In genomic region chrX:61154657-61155256, GRCm38 (mm10) we compare ENCODE assay signal across 26 mouse cellular contexts. TPM values are rescaled to one million over a fixed set of nuclear protein-coding genes. Genes with fewer than 3 reads are reported as not detected.
DNase-seq lines count a peak whose midpoint lies in the region; ATAC-seq and TF ChIP-seq lines count a peak whose summit lies in the region.
"Had no signal": no experiment of that assay in that cellular context is flagged by ENCODE, and none has a peak within 500 bp of the region (broad histone marks: within the 10 kb centered on the region; RNA-seq: fewer than 3 reads in every experiment).

No protein-coding gene starts in this region.

- no peak overlapping the region for H3K4me3 ChIP-seq in hindbrain, embryonic 11.5 days (ENCODE audit: low read depth, low read length)
- H3K4me3 ChIP-seq in hindbrain, embryonic 10.5 days, result no peak overlapping the region
- H3K4me3 ChIP-seq in forebrain, embryonic 15.5 days, result no peak overlapping the region
- no peak overlapping the region for H3K4me3 ChIP-seq in kidney, adult 2 months (ENCODE audit: insufficient read depth, low read depth, low read length)
- H3K4me3 ChIP-seq: embryonic facial prominence, embryonic 13.5 days; heart, embryonic 10.5 days; intestine, embryonic 15.5 days; limb, embryonic 13.5 days; liver, embryonic 13.5 days; stomach, embryonic 15.5 days had no signal

- H3K4me2 ChIP-seq in hindbrain, embryonic 11.5 days (replicated peaks; ENCODE audit: low read depth, low read length), result no peak overlapping the region
- no peak overlapping the region for H3K4me2 ChIP-seq in forebrain, embryonic 15.5 days (replicated peaks)
- H3K4me2 ChIP-seq: embryonic facial prominence, embryonic 13.5 days; intestine, embryonic 15.5 days; limb, embryonic 13.5 days; liver, embryonic 13.5 days; stomach, embryonic 15.5 days had no signal

- ATAC-seq in hindbrain, embryonic 11.5 days (ENCODE audit: low FRiP score), result no peak
- peak; percentile 88 for ATAC-seq in forebrain, embryonic 15.5 days (replicated peaks)
- ATAC-seq: activated CD4-positive, CD25-positive, alpha-beta regulatory T cell, adult 4 months; hindbrain, embryonic 16.5 days; intestine, embryonic 15.5 days had no signal

- H3K9me3 ChIP-seq in hindbrain, embryonic 11.5 days (ENCODE audit: control insufficient read depth, low read length), result no peaks in the 10 kb centered on the region
- no peaks in the 10 kb centered on the region for H3K9me3 ChIP-seq in hindbrain, embryonic 10.5 days
- H3K9me3 ChIP-seq in forebrain, embryonic 15.5 days, result no peaks in the 10 kb centered on the region
- H3K9me3 ChIP-seq: embryonic facial prominence, embryonic 13.5 days; heart, embryonic 10.5 days; intestine, embryonic 15.5 days; limb, embryonic 13.5 days; liver, embryonic 13.5 days; stomach, embryonic 15.5 days had no signal

- peak; percentile 0 for DNase-seq in hindbrain, embryonic 11.5 days (ENCODE audit: low spot score)
- no peak for DNase-seq in hindbrain, embryonic 10.5 days (ENCODE audit: low spot score)
- peak; percentile 2 for DNase-seq in right cerebral cortex, postnatal 4 days
- DNase-seq in right cerebral cortex, adult 2 months (ENCODE audit: low spot score in 2 of 2), result no peak
- no peak for DNase-seq in cerebellum, adult 11-12 months
- DNase-seq in kidney, adult 2 months, result no peak
- DNase-seq: adrenal gland, adult 8-10 months; cerebellum, adult 8-10 months; gastrocnemius, postnatal 10 days; heart, postnatal 4 days; kidney, postnatal 25 days; liver, embryonic 13.5 days; lung, adult 2 months; lung, postnatal 14 days; thymus, postnatal 25 days had no signal

- H3K4me1 ChIP-seq in hindbrain, embryonic 11.5 days (replicated peaks; ENCODE audit: control insufficient read depth, insufficient read depth, low read length), result no peaks in the 10 kb centered on the region
- no peaks in the 10 kb centered on the region for H3K4me1 ChIP-seq in hindbrain, embryonic 10.5 days (replicated peaks)
- H3K4me1 ChIP-seq in forebrain, embryonic 15.5 days, result no peaks in the 10 kb centered on the region
- H3K4me1 ChIP-seq in kidney, adult 2 months (ENCODE audit: control insufficient read depth, insufficient read depth, low read length), result no peaks in the 10 kb centered on the region
- H3K4me1 ChIP-seq: embryonic facial prominence, embryonic 13.5 days; heart, embryonic 10.5 days; intestine, embryonic 15.5 days; limb, embryonic 13.5 days; liver, embryonic 13.5 days; stomach, embryonic 15.5 days had no signal

- no peak for TF ChIP-seq CTCF in kidney, adult 2 months (conservative IDR thresholded peaks at IDR 0.05; ENCODE audit: insufficient read depth, insufficient read length, low read depth, low read length)

- H3K27ac ChIP-seq in hindbrain, embryonic 11.5 days (ENCODE audit: low read depth, low read length), result no peak overlapping the region
- H3K27ac ChIP-seq in hindbrain, embryonic 10.5 days, result no peak overlapping the region
- no peak overlapping the region for H3K27ac ChIP-seq in forebrain, embryonic 15.5 days (replicated peaks)
- no peak overlapping the region for H3K27ac ChIP-seq in kidney, adult 2 months (ENCODE audit: insufficient read depth, low read depth, low read length)
- H3K27ac ChIP-seq: embryonic facial prominence, embryonic 13.5 days; heart, embryonic 10.5 days; intestine, embryonic 15.5 days; limb, embryonic 13.5 days; liver, embryonic 13.5 days; stomach, embryonic 15.5 days had no signal

- WGBS in hindbrain, embryonic 11.5 days, result 90% methylated on average over 1 of the region's 1 CpGs
- 88% methylated on average over 1 of the region's 1 CpGs for WGBS in hindbrain, embryonic 10.5 days
- 32% methylated on average over 1 of the region's 1 CpGs for WGBS in forebrain, embryonic 15.5 days
- WGBS in kidney, adult 2 months, result 85% methylated on average over 1 of the region's 1 CpGs

- TF ChIP-seq POLR2A in kidney, adult 2 months (IDR thresholded peaks at IDR 0.05; ENCODE audit: low read depth, low read length), result no peak

- H3K27me3 ChIP-seq in hindbrain, embryonic 11.5 days (ENCODE audit: control insufficient read depth, insufficient read depth, low read length), result no peaks in the 10 kb centered on the region
- H3K27me3 ChIP-seq in hindbrain, embryonic 10.5 days (ENCODE audit: insufficient read depth, poor library complexity, severe bottlenecking), result no peaks in the 10 kb centered on the region
- H3K27me3 ChIP-seq in forebrain, embryonic 15.5 days, result no peaks in the 10 kb centered on the region
- no peaks in the 10 kb centered on the region for H3K27me3 ChIP-seq in kidney, adult 2 months (replicated peaks; ENCODE audit: control insufficient read depth, insufficient read depth, low read length)
- H3K27me3 ChIP-seq: embryonic facial prominence, embryonic 13.5 days; intestine, embryonic 15.5 days; limb, embryonic 13.5 days; liver, embryonic 13.5 days; stomach, embryonic 15.5 days had no signal

- H3K36me3 ChIP-seq in hindbrain, embryonic 11.5 days (ENCODE audit: control insufficient read depth, insufficient read depth, low read length), result no peaks in the 10 kb centered on the region
- H3K36me3 ChIP-seq in hindbrain, embryonic 10.5 days, result no peaks in the 10 kb centered on the region
- no peaks in the 10 kb centered on the region for H3K36me3 ChIP-seq in forebrain, embryonic 15.5 days
- H3K36me3 ChIP-seq in kidney, adult 2 months (ENCODE audit: control insufficient read depth, insufficient read depth, low read length), result no peaks in the 10 kb centered on the region
- H3K36me3 ChIP-seq: embryonic facial prominence, embryonic 13.5 days; heart, embryonic 10.5 days; intestine, embryonic 15.5 days; limb, embryonic 13.5 days; liver, embryonic 13.5 days; stomach, embryonic 15.5 days had no signal

- no peak overlapping the region for H3K9ac ChIP-seq in hindbrain, embryonic 11.5 days (ENCODE audit: low read depth, low read length)
- no peak overlapping the region for H3K9ac ChIP-seq in forebrain, embryonic 15.5 days (replicated peaks)
- H3K9ac ChIP-seq: embryonic facial prominence, embryonic 13.5 days; intestine, embryonic 15.5 days; limb, embryonic 13.5 days; liver, embryonic 13.5 days; stomach, embryonic 15.5 days had no signal

RNA-seq across cellular contexts. Expression of gene Cdr1, which starts 30.6 kb away (rescaled TPM):
- 0.11 and 0.83 TPM in 2 replicates for polyA plus RNA-seq in hindbrain, embryonic 11.5 days (2014; fragmentation: Nextera tagmentation; extraction: Ambion mirVana)
- polyA plus RNA-seq in hindbrain, embryonic 10.5 days (2016; fragmentation: Nextera tagmentation; extraction: Ambion mirVana), result 0.24 TPM in 1 of 2 replicates, not detected in the other
- not detected in 2 replicates for polyA plus RNA-seq in forebrain, embryonic 15.5 days (2015; fragmentation: Nextera tagmentation; extraction: Ambion mirVana)
- not detected in 2 replicates for polyA plus RNA-seq in kidney, adult 2 months (2012; rRNA removed)
- polyA plus RNA-seq: activated CD4-positive, CD25-positive, alpha-beta regulatory T cell, adult 4 months; C2C12; embryonic facial prominence, embryonic 13.5 days; heart, embryonic 10.5 days; heart, embryonic 16.5 days; hindbrain, embryonic 16.5 days; intestine, embryonic 15.5 days; kidney, embryonic 14.5 days; limb, embryonic 13.5 days; liver, embryonic 13.5 days; lung, adult 2 months; stomach, embryonic 15.5 days had no signal

Comparison
In these comparisons a context has a peak if more than half of its experiments do, and no peak if none do; other contexts are left out.
1. DNase-seq: peak in hindbrain, embryonic 11.5 days (single experiment) and right cerebral cortex, postnatal 4 days (single experiment); none in hindbrain, embryonic 10.5 days (single experiment), right cerebral cortex, adult 2 months (0 of 2), cerebellum, adult 11-12 months (single experiment) and kidney, adult 2 months (single experiment).